Mouse (Mus musculus) inflammation-experienced regulatory T-cells (primary cell): ENCODE measurements around the gene Ptpdc1. TPM values are rescaled to one million over a fixed set of nuclear protein-coding genes. Genes with fewer than 3 reads are reported as not detected.

Source experiments
- polyA plus RNA-seq, 2 experiments: library from polyadenylated mRNA; unstranded; fragments of 100-300 nt; shearing (Covaris generic); gene quantifications; one replicate each; pipeline ENCODE4 v1.2.1; 2017

Gene Ptpdc1
- polyA plus RNA-seq, result 1 to 10 TPM; 4.4 to 5.9 TPM

GRCm38 (mm10) chr13:48625433-48626184, at the start of gene Ptpdc1:
Gene Ptpdc1 (minus strand): TSS chr13:48625664.

GRCm38 (mm10) chr13:48662431-48663143, 37.1 kb upstream of the Ptpdc1 start, which contains the start of gene Barx1:
Gene Barx1 (plus strand): TSS chr13:48662998.

Other genes starting within 250 kb of the Ptpdc1 start
- gene Zfp169, start 112.2 kb downstream of the Ptpdc1 start, polyA plus RNA-seq, result 10 to 100 TPM; 10.5 to 12.2 TPM
- 1 to 10 TPM; 1.8 TPM for gene A830005F24Rik, start 112.1 kb downstream of the Ptpdc1 start, polyA plus RNA-seq
- not detected for gene Barx1, start 37.3 kb upstream of the Ptpdc1 start, polyA plus RNA-seq
- 10 to 100 TPM; 17.0 to 21.6 TPM for gene Phf2, start 245.5 kb upstream of the Ptpdc1 start, polyA plus RNA-seq